Mouse (Mus musculus) kidney, adult 18-20 months (tissue): ENCODE results near the gene Armh3.

Experiments used
- DNase-seq: peaks from one replicate; pipeline ENCODE4 v3.0.0; 2021

The Armh3 gene

GRCm38 (mm10) chr19:46032731-46033510 lies 34.6 kb upstream of the Armh3 start:
- no peak for DNase-seq

DNA sequence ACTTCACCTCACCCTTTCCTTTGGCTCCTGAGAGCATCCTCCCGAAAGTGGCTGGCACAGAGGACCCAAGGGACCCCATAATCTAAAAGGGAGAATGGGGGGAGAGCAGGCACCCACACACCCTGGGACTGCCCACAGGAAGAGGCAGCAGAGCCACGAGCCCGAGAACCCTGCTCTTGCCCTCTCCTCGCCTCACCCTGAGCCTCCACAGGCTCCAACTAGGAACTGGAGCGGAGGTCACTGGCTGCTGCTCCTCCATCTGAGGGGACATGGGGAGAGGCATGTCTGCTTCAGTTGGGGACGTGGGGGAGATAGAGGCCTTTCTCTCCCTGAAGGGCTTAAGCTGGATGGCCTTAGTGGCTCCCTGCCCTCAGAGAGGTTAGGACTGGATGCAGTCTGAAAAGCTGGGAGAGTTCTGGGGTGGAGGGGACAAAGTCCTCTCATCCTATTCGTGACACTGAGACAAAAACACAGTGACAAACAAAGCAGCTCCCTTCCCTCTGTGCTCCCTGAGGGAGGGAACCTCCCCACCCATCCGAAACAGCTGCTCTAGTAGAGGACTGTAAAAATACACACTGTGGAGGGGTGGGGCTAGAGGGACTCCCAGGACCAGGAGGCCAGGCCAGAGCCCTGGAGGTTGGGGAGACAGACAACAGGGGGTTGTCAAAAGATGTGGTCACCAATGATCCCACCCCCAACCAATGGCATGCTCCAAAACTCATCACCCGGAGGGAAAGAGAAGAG lies 33.6 kb upstream of the Armh3 start:
- DNase-seq: no peak

GRCm38 (mm10) chr19:46030196-46030983 lies 32.1 kb upstream of the Armh3 start:
- DNase-seq: no peak

GRCm38 (mm10) chr19:46029652-46030051 lies 31.4 kb upstream of the Armh3 start:
- no peak for DNase-seq

DNA sequence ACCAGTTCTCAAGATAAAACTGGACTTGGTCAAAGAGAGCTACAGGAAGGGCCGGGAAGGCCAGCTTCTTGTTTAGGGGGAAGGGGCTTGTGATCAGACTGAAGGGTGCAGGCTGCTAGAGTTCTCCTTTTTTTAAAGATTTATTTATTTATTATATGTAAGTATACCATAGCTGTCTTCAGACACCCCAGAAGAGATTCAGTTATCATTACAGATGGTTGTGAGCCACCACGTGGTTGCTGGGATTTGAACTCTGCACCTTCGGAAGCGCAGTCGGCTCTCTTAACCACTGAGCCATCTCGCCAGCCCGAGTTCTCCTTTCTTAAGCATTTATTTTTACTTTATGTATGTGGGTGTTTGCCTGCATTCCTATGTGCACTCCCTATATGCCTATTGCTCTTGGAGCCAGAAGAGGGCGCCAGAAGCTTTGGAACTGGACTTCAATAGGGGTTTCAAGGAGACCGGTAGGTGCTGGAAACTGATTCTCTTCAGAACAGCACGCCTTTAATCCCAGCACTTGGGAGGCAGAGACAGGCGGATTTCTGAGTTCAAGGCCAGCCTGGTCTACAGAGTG lies 30.5 kb upstream of the Armh3 start:
- DNase-seq: no peak

DNA sequence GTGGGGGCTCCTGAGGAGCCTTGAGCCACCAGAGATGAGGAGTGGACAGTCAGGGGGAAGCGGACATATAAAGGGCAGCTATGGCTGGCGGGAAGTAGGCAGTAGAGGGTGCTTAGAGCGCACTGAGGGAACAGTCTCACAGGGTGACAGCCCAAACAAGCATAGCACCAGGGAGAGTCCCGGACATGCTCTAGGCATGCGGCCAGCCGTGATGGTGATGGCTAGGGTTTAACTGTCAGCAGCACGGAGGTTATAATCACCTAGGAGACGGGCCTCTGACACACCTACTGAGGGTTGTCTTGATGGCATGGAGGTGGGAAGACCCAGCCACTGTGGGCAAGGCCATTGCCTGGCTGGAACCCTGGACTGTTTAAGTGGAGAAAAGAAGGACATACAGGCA lies 28.3 kb upstream of the Armh3 start:
- DNase-seq: no peak

GRCm38 (mm10) chr19:46024959-46025358 lies 26.7 kb upstream of the Armh3 start:
- no peak for DNase-seq

DNA sequence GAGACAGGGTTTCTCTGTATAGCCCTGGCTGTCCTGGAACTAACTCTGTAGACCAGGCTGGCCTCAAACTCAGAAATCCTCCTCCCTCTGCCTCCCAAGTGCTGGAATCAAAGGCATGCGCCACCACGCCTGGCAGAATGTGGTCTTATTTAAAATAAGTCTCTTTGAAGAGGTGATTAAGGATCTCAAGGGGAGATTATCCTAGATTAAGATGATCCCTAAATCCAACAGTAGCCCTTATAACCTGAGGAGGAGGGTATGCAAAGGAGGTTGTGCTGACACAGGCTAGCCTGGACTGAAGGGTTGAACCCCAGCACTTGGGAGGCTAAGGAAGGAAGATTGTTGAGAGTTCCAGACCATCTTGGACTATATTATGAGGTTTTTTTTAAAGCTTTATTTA lies 17.7 kb upstream of the Armh3 start:
- DNase-seq: no peak

DNA sequence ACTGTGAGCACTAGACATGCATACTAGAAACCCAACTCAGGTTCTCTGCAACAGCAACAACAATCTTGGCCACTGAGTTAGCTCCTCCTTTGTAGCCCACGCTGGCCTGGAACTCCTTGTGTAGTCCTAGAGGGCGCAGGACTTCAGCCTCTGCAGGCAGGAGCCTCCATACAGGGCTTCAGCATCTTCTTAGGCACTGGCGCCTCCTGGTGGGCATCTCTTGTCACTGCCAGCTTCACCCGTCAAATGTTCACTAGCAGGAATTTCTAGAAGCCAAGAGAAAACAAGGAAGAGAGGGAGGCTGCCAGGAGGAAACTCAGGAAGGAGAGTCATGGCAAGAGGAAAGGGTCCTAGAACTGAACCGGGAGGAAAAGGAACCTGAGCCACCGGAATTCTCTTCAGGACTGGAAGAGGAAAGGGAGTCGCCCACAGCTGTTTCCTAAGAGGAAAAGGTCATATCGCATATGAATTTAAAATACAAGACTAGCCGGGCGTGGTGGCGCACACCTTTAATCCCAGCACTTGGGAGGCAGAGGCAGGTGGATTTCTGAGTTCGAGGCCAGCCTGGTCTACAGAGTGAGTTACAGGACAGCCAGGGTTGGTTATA lies 16.4 kb upstream of the Armh3 start:
- DNase-seq: peak; percentile 95

DNA sequence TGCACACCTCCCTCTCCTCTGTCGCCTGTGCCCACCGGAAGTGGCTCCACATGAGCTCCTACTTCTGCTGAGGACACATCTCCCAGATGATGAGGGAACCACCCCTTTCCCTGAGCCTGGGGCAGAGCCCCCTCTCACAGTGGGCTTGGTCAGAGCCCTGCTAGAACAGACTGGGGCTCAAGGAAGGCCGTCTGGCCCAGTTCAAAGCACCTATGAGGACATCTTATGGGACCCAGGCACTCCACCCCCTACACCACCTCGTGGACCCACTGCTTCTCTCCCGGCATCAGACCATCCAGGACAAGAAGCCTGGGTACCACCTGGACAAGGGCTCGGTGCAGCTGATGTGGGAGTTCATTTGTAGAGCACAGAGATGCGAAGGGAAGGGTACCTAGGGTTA lies 7.4 kb upstream of the Armh3 start:
- no peak for DNase-seq

DNA sequence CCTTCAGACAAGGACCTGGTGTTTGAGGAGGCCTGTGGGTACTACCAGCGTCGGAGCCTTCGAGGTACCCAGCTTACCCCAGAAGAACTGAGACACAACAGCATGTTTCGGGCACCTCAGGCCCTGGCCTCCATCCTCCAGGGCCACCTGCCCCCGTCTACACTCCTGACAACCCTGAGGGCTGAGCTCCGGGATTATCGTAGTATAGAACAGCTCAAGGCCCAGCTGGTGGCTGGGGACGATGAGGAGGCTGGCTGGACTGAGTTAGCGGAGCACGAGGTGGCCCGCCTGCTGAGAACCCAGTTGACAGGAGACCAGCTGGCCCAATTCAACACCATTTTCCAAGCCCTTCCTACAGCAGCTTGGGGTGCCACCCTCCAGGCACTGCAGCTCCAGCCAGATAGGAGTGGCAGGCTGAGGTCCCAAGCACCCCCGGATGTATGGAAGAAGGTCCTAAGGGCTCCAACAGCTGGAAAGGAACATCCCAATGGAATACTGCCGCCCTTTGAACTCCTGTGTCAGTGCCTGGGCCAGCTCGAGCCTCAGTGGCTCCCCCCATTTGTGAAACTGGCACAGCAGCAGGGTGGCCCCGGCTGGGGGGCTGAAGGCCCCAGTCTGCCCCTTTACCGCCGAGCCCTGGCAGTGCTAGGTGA lies 6.7 kb upstream of the Armh3 start:
- DNase-seq: no peak

DNA sequence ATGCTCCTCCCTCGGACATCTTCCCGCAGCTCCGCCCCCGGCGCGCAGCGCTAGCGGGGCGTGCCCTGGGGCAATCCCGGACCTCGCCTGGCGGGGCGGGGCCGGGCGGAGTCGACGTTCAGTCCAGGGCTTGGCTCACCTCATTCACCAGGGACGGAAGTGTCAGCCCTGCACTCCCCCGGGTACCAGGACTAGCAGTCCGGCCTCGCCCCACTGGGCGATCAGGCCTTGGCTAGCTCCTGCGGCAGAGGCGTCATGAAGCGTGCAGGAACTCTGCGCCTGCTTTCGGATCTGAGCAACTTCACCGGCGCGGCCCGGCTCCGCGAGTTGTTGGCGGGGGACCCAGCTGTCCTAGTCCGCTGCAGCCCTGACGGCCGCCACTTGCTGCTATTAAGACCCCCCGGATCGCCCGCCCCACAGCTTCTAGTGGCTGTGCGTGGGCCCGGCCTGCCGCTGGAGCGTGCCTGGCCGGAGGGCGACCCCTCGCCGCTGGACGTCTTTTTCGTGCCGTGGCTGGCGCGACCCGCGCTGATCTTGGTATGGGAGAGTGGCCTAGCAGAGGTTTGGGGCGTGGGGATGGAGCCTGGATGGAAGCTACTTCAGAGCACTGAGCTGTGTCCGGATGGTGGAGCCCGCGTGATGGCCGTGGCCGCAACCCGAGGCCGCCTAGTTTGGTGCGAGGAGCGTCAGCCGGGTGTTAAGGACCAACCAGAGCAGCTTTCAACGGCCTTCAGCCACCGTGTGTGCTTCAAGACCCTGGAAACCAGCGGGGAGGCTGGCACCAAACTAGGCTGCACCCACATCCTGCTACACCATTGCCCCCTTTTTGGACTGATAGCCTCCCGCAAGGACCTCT lies 5.3 kb upstream of the Armh3 start, which contains the start of gene Hps6:
Hps6 (plus strand) TSS at position 138 of the 856 bp plus-strand sequence.
- peak; percentile 92 for DNase-seq

DNA sequence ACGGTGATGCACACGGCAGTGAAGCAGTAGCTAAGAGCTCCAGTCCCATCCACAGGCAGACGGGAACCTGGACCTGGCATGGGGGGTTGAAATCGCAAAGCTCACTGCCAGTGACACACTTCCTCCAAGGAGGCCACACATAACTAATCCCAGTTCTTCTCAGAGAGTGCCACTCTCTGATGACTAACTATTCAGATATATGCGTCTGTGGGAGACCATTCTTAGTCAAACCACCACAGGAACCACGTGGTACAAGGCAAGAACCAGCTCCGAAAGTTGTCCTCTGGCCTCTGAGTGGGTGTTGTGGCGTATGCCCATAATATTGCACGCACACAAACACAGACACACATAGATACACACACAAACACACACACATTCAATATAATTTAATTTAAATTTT lies 4.0 kb upstream of the Armh3 start:
- DNase-seq: no peak

DNA sequence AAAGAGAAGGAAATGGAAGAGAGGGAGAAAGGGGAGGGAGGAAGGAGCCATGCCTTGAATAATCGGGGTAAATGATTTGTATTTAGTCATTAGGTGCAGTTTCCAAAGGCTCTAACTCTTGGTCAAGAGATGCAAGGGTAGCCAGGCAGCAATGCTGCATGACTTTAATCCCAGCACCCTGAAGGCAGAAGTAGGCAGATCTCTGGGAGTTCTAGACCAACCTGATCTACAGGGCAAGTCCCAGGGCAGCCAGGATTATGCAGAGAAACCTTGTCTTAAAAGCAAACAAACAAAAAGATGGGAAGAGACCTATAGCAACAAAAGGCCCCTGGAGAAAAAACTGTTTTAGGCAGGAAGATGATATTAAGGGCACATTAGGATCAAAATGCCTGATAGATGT lies 1.1 kb upstream of the Armh3 start:
- no peak for DNase-seq

DNA sequence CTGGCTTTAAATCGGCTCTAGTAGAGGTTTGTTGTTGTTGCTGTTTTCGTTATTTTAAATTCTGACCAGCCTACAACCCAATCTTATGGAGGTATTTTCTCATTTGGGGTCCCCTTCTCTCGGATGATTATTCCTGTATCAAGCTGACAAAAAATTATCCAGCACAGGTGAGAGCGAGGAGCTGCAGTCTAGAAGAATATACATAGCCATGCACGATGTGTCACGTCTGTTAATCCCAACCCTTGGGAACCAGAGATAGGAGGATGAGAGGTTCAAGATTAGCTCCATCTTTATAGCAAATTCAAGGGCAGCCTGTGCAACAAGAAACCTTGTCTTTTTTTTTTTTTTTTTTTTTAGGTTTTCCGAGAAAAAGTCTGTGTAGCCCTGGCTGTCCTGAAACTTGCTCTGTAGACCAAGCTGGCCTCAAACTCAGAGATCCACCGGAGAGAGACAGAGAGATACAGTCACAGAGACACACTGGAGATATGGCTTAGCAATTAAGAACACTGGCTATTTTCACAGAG lies 468 bp upstream of the Armh3 start:
- DNase-seq: no peak

DNA sequence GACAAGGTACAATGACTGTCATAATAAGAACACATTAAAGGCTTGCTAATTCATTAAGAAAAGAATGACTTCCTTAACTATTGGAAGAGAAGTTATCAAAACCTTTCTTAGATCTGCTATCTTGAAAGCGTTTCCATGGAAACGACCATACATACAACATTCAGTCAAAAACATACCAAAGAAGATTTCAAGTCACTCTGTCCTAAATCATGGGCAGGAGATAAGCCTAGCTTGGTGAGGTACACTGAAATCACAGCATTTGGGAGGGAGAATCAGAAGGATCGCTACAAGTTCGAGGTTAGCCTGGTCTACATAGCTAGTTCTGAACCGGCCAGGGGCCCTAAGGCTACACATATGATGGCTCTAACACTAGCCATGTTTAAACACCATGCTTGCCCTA lies 923 bp downstream of the Armh3 start:
- DNase-seq: no peak

GRCm38 (mm10) chr19:45993981-45994737 lies 4.1 kb downstream of the Armh3 start:
- peak; percentile 66 for DNase-seq

- DNase-seq: peak; percentile 60
Observed at GRCm38 (mm10) chr19:45993441-45993840, 4.8 kb downstream of the Armh3 start.

GRCm38 (mm10) chr19:45991171-45991570 lies 7.1 kb downstream of the Armh3 start:
- DNase-seq: no peak

DNA sequence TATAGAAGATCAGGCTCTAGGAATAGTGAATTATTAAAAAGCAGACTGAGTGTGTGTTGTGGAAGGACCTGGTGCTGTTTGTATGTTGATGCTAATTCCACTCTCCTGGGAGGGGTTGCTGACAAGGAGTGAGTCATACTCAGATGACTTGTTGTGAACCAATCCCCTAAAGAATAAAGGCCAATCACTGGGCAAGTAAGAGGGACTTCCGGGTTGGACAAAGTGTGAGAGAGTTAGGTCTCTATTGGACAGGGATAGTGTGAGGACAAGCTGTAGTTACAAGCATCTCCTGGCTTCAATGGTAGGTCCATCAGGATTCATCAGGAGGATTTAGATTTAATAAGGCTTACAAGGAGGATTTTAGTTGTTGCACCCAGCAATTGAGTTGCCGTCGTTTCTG lies 10.1 kb downstream of the Armh3 start:
- DNase-seq: no peak
